Mouse (Mus musculus) stomach, embryonic 14.5 days (tissue): ENCODE measurements at regions not wholly inside any gene's neighbourhood (a gene's known extent, or its start where the extent isn't known, plus 50 kb on each side); places are given as distances from the start of the nearest gene placed in this dataset.
A peak's percentile ranks its signal among the peaks of the same experiment; 100 is the strongest.

ENCODE experiments used
- ATAC-seq: fragments of 200-750 bp; cut with Nextera tagmentation; 2 replicates; pipeline ENCODE4 v1.8.0; 2017; ENCODE audit warnings: low read depth, moderate TSS enrichment; ENCODE audit not compliant: insufficient number of reproducible peaks, insufficient read depth, low FRiP score
- H3K27ac ChIP-seq: fragments of 300-500 bp; sonication (generic); 2 replicates; pipeline ENCODE4 v1.5.1; 2014; ENCODE audit warnings: mild to moderate bottlenecking, low read length, moderate library complexity, mixed read lengths
- H3K27me3 ChIP-seq: fragments of 300-500 bp; sonication (generic); 2 replicates; pipeline ENCODE4 v1.6.1; 2014; ENCODE audit warnings: low read length, control low read depth, mixed read lengths; ENCODE audit not compliant: control insufficient read depth, insufficient read depth
- H3K36me3 ChIP-seq: fragments of 300-500 bp; sonication (generic); 2 replicates; pipeline ENCODE4 v1.6.1; 2014; ENCODE audit warnings: mild to moderate bottlenecking, control low read depth, low read length, moderate library complexity, mixed read lengths; ENCODE audit not compliant: control insufficient read depth, insufficient read depth
- H3K4me1 ChIP-seq: fragments of 300-500 bp; sonication (generic); 2 replicates; pipeline ENCODE4 v1.6.1; 2014; ENCODE audit warnings: low read length, control low read depth, mixed read lengths; ENCODE audit not compliant: control insufficient read depth, insufficient read depth
- H3K4me2 ChIP-seq: fragments of 300-500 bp; sonication (generic); replicated peaks from 2 replicates; pipeline ENCODE4 v1.6.1; 2014; ENCODE audit warnings: low read depth, low read length, control low read depth
- H3K4me3 ChIP-seq: fragments of 300-500 bp; sonication (generic); 2 replicates; pipeline ENCODE4 v1.5.1; 2014; ENCODE audit warnings: low read depth, low read length, control low read depth
- H3K9ac ChIP-seq: fragments of 300-500 bp; sonication (generic); replicated peaks from 2 replicates; pipeline ENCODE4 v1.6.1; 2014; ENCODE audit warnings: low read depth, mild to moderate bottlenecking, control low read depth, low read length, moderate library complexity, mixed read lengths
- H3K9me3 ChIP-seq: fragments of 300-500 bp; sonication (generic); 2 replicates; pipeline ENCODE4 v1.6.1; 2016; ENCODE audit warnings: low read depth, low read length, control low read depth; ENCODE audit not compliant: control insufficient read depth
- WGBS: fragments of 180-500 bp; shearing (Covaris S2); extraction: QIAGEN DNeasy Blood & Tissue Kit; methylation state at CpG from one replicate; pipeline ENCODE4 v1.1.7; 2014; 5-methylcytosine and 5-hydroxymethylcytosine counted together

- ATAC-seq, result no peak
- WGBS, result 36% methylated on average over 7 of the region's 7 CpGs
Observed at GRCm38 (mm10) chr5:91198620-91199019, 59.2 kb downstream of the Areg start.

DNA sequence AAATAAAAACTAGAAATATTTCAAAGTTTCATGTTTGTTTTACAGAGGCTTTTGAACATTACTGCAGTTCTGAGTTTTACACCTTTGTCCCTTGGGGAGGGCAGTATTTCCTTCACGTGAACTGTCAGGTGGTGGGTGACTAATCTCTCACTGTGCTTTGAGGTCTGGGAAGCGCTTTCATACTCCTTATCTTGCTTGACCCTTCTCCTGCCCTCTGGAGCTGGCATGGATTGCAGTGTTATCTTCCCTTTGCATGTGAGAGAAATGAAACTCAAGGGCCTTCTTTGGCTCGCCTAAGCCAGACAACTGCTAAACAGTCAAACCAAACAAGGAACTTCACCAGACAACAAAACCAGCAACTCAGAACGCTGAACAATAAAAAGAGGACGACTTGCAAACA lies 61.0 kb downstream of the Areg start:
- Histone ChIP-seq H3K27ac (no peak overlapping the region), H3K27me3 (no peaks in the 10 kb centered on the region), H3K4me1 (no peaks in the 10 kb centered on the region), H3K9me3 (no peaks in the 10 kb centered on the region), H3K36me3 (no peaks in the 10 kb centered on the region), H3K4me3 (no peak overlapping the region), H3K9ac (no peak overlapping the region), H3K4me2 (no peak overlapping the region)
- ATAC-seq, result 0 out of 2 replicates have a peak, but pooled peaks have one; percentile 33
- WGBS, result 38% methylated on average over 5 of the region's 5 CpGs

More at GRCm38 (mm10) chr5:91198620-91199019, 59.2 kb downstream of the Areg start:
- H3K4me3 ChIP-seq, result no peak overlapping the region
- no peaks in the 10 kb centered on the region for H3K27me3 ChIP-seq
- H3K9me3 ChIP-seq, result no peaks in the 10 kb centered on the region
- no peak overlapping the region for H3K27ac ChIP-seq
- no peak overlapping the region for H3K4me2 ChIP-seq
- no peak overlapping the region for H3K9ac ChIP-seq
- no peaks in the 10 kb centered on the region for H3K36me3 ChIP-seq
- no peaks in the 10 kb centered on the region for H3K4me1 ChIP-seq

DNA sequence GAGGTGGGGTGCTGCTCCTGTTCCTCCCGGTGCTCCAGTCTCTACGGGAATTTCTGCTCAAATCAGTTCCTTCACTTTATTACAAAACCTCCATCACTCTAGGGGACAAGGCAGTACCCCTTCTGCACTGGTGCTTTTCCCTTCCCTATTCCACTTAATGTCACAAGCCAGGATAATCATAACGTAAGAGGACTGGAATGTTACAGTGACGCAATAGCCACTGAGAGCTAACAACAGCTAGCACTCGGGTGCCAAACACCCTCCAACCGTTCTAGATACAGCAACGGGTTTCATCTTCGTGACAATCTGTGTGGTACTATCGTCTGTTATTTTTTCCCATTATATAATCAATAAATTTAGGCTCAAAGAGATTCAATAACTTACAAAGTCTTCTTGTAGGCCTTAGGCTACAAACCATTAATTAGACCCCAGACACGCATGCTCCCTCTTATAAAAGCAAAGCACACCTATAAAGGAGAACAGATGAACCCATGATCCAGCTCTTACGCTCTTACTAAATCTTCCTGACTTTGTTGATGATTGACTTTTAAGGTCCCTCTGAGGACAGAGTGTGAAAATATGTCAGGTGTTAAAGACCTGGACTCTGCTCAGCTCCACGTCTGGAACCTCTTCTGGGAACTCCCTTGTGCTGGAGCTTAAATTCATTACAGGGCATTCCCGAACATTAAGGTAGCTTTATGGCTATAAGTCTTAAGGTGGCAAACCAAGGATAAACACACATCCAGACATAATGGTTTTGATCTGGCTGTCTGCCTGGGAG lies 65.0 kb downstream of the Areg start:
- Histone ChIP-seq H3K4me3 (no peak overlapping the region), H3K27ac (no peak overlapping the region), H3K36me3 (no peaks in the 10 kb centered on the region), H3K4me1 (no peaks in the 10 kb centered on the region), H3K9ac (no peak overlapping the region), H3K27me3 (no peaks in the 10 kb centered on the region), H3K4me2 (no peak overlapping the region), H3K9me3 (no peaks in the 10 kb centered on the region)
- no peak for ATAC-seq
- 83% methylated on average over 13 of the region's 13 CpGs for WGBS

DNA sequence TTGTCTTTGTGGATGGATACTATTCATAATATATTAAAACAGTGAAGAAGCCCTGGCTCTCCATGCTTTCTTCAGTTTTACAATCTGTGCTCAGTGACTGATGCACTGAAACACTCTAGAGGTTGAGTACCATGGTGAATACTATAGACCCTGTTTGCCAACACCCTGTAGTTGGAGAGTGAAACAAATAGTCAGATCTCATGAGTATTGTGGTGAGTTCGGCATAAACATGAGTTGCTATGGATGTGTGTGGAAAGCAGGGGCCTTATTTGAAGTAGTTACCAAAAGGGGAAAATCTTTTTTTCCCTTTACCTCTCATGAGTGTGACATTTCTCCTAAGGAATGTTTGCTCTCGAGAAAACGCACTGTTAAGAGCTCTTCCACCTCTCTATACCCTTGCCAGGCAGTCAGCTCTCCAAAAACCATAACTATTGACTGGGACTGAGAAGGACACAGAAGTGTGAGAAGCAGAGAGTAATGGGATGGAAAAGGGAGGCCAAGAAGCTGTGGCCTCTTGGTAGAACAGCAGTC lies 66.0 kb downstream of the Areg start:
- WGBS, result 78% methylated on average over 3 of the region's 3 CpGs
- Histone ChIP-seq H3K4me1 (no peaks in the 10 kb centered on the region), H3K27ac (no peak overlapping the region), H3K9ac (no peak overlapping the region), H3K4me3 (no peak overlapping the region), H3K36me3 (no peaks in the 10 kb centered on the region), H3K27me3 (no peaks in the 10 kb centered on the region), H3K4me2 (no peak overlapping the region), H3K9me3 (no peaks in the 10 kb centered on the region)
- no peak for ATAC-seq

- WGBS, result 70% methylated on average over 9 of the region's 9 CpGs
- Histone ChIP-seq H3K36me3 (no peaks in the 10 kb centered on the region), H3K27ac (no peak overlapping the region), H3K9ac (no peak overlapping the region), H3K4me1 (no peaks in the 10 kb centered on the region), H3K27me3 (no peaks in the 10 kb centered on the region), H3K9me3 (no peaks in the 10 kb centered on the region), H3K4me3 (no peak overlapping the region), H3K4me2 (no peak overlapping the region)
- ATAC-seq, result no peak
Observed at GRCm38 (mm10) chr5:91206569-91207490, 67.4 kb downstream of the Areg start.

DNA sequence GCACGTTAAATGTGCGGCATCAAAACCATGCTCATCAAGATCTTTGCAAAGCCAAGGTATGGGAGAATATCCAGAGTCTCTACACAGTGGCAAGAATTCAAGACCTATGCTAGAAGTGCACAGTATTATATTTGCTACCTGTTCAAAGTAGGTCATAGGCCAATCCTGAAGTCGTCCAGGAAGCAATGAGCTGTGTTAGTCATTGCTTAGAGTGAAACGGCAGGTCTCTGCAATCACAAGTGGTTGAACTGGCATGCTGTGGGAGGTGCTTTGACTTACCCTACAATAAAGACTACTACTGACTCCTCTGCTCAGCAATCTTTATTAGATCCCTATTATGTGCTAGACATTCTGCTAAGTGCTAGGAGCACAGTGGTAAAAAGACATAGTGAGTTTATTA lies 80.8 kb downstream of the Areg start:
- Histone ChIP-seq H3K4me2 (no peak overlapping the region), H3K4me3 (no peak overlapping the region), H3K27ac (no peak overlapping the region), H3K4me1 (no peaks in the 10 kb centered on the region), H3K9ac (no peak overlapping the region), H3K36me3 (no peaks in the 10 kb centered on the region), H3K27me3 (no peaks in the 10 kb centered on the region), H3K9me3 (no peaks in the 10 kb centered on the region)
- no peak for ATAC-seq
- 84% methylated on average over 4 of the region's 4 CpGs for WGBS

- no peaks in the 10 kb centered on the region for H3K9me3 ChIP-seq
- H3K4me1 ChIP-seq, result no peaks in the 10 kb centered on the region
- ATAC-seq, result no peak
- WGBS, result 38% methylated on average over 4 of the region's 4 CpGs
- H3K36me3 ChIP-seq, result no peaks in the 10 kb centered on the region
- no peak overlapping the region for H3K27ac ChIP-seq
- no peak overlapping the region for H3K9ac ChIP-seq
- no peaks in the 10 kb centered on the region for H3K27me3 ChIP-seq
- H3K4me3 ChIP-seq, result no peak overlapping the region
- H3K4me2 ChIP-seq, result no peak overlapping the region
Observed at GRCm38 (mm10) chr5:91241656-91242055, 102.3 kb downstream of the Areg start.

- 89% methylated on average over 5 of the region's 5 CpGs for WGBS
- no peak for ATAC-seq
- H3K36me3 ChIP-seq, result no peaks in the 10 kb centered on the region
- H3K9me3 ChIP-seq, result no peaks in the 10 kb centered on the region
- H3K27ac ChIP-seq, result no peak overlapping the region
- no peak overlapping the region for H3K4me2 ChIP-seq
- H3K4me3 ChIP-seq, result no peak overlapping the region
- no peaks in the 10 kb centered on the region for H3K27me3 ChIP-seq
- no peak overlapping the region for H3K9ac ChIP-seq
- H3K4me1 ChIP-seq, result no peaks in the 10 kb centered on the region
Observed at GRCm38 (mm10) chr5:91247444-91247843, 108.0 kb downstream of the Areg start.
